Mouse (Mus musculus): ENCODE data around the gene Arl6ip1. TPM values are rescaled to one million over a fixed set of nuclear protein-coding genes. Genes with fewer than 3 reads are reported as not detected.
A peak's percentile ranks its signal among the peaks of the same experiment; 100 is the strongest.

Gene Arl6ip1
- polyA plus RNA-seq, 1 experiment from 2014 or later, result 483 TPM

- H3K9me3 ChIP-seq (replicated peaks; ENCODE audit: control insufficient read depth, low read length), result no peaks in the 10 kb centered on the region
- DNase-seq (ENCODE audit: low spot score) (no peak), ATAC-seq (replicated peaks; ENCODE audit: insufficient number of reproducible peaks, low FRiP score, low TSS enrichment, low read depth) (no peak)
- H3K27ac ChIP-seq (replicated peaks; ENCODE audit: low read depth, low read length), result no peak overlapping the region
- H3K27me3 ChIP-seq (ENCODE audit: control insufficient read depth, insufficient read depth, low read length), result no peaks in the 10 kb centered on the region
- H3K36me3 ChIP-seq (replicated peaks; ENCODE audit: control insufficient read depth, insufficient read depth, low read depth, low read length), result peaks cover 11% of the 10 kb centered on the region
- 63% methylated on average over 1 of the region's 1 CpGs for WGBS
- H3K4me3 ChIP-seq (ENCODE audit: low read depth, low read length), result no peak overlapping the region
- no peaks in the 10 kb centered on the region for H3K4me1 ChIP-seq (ENCODE audit: control insufficient read depth, insufficient read depth, low read length)
- H3K9ac ChIP-seq (replicated peaks; ENCODE audit: low read length), result no peak overlapping the region
- no peak overlapping the region for H3K4me2 ChIP-seq (ENCODE audit: low read depth, low read length)
Observed at GRCm38 (mm10) chr7:118120654-118121053, 8.8 kb downstream of the Arl6ip1 start.

GRCm38 (mm10) chr7:118119946-118120345, 9.5 kb downstream of the Arl6ip1 start:
- H3K4me3 ChIP-seq (ENCODE audit: low read depth, low read length), result no peak overlapping the region
- 82% methylated on average over 5 of the region's 5 CpGs for WGBS
- H3K27me3 ChIP-seq (ENCODE audit: control insufficient read depth, insufficient read depth, low read length), result no peaks in the 10 kb centered on the region
- H3K9me3 ChIP-seq (replicated peaks; ENCODE audit: control insufficient read depth, low read length), result no peaks in the 10 kb centered on the region
- DNase-seq (ENCODE audit: low spot score) (no peak), ATAC-seq (replicated peaks; ENCODE audit: insufficient number of reproducible peaks, low FRiP score, low TSS enrichment, low read depth) (no peak)
- H3K27ac ChIP-seq (replicated peaks; ENCODE audit: low read depth, low read length), result no peak overlapping the region
- no peak overlapping the region for H3K9ac ChIP-seq (replicated peaks; ENCODE audit: low read length)
- peaks cover 11% of the 10 kb centered on the region for H3K36me3 ChIP-seq (replicated peaks; ENCODE audit: control insufficient read depth, insufficient read depth, low read depth, low read length)
- no peak overlapping the region for H3K4me2 ChIP-seq (ENCODE audit: low read depth, low read length)
- H3K4me1 ChIP-seq (ENCODE audit: control insufficient read depth, insufficient read depth, low read length), result no peaks in the 10 kb centered on the region

GRCm38 (mm10) chr7:118119142-118119541, 10.3 kb downstream of the Arl6ip1 start:
- Histone ChIP-seq H3K36me3 (replicated peaks; ENCODE audit: control insufficient read depth, insufficient read depth, low read depth, low read length) (peaks cover 11% of the 10 kb centered on the region), H3K27me3 (ENCODE audit: control insufficient read depth, insufficient read depth, low read length) (no peaks in the 10 kb centered on the region), H3K9ac (replicated peaks; ENCODE audit: low read length) (no peak overlapping the region), H3K27ac (replicated peaks; ENCODE audit: low read depth, low read length) (no peak overlapping the region), H3K9me3 (replicated peaks; ENCODE audit: control insufficient read depth, low read length) (no peaks in the 10 kb centered on the region), H3K4me2 (ENCODE audit: low read depth, low read length) (no peak overlapping the region), H3K4me3 (ENCODE audit: low read depth, low read length) (no peak overlapping the region), H3K4me1 (ENCODE audit: control insufficient read depth, insufficient read depth, low read length) (no peaks in the 10 kb centered on the region)
- ATAC-seq (replicated peaks; ENCODE audit: insufficient number of reproducible peaks, low FRiP score, low TSS enrichment, low read depth) (no peak), DNase-seq (ENCODE audit: low spot score) (no peak)
- WGBS, result 76% methylated on average over 2 of the region's 2 CpGs

- H3K9ac ChIP-seq (replicated peaks; ENCODE audit: low read length), result no peak overlapping the region
- 84% methylated on average over 3 of the region's 3 CpGs for WGBS
- no peaks in the 10 kb centered on the region for H3K9me3 ChIP-seq (replicated peaks; ENCODE audit: control insufficient read depth, low read length)
- H3K27ac ChIP-seq (replicated peaks; ENCODE audit: low read depth, low read length), result no peak overlapping the region
- peaks cover 8% of the 10 kb centered on the region for H3K36me3 ChIP-seq (replicated peaks; ENCODE audit: control insufficient read depth, insufficient read depth, low read depth, low read length)
- no peaks in the 10 kb centered on the region for H3K4me1 ChIP-seq (ENCODE audit: control insufficient read depth, insufficient read depth, low read length)
- H3K27me3 ChIP-seq (ENCODE audit: control insufficient read depth, insufficient read depth, low read length), result no peaks in the 10 kb centered on the region
- no peak overlapping the region for H3K4me2 ChIP-seq (ENCODE audit: low read depth, low read length)
- ATAC-seq (replicated peaks; ENCODE audit: insufficient number of reproducible peaks, low FRiP score, low TSS enrichment, low read depth), result no peak
- no peak for DNase-seq (ENCODE audit: low spot score)
- no peak overlapping the region for H3K4me3 ChIP-seq (ENCODE audit: low read depth, low read length)
Observed at GRCm38 (mm10) chr7:118118426-118118825, 11.0 kb downstream of the Arl6ip1 start.

- Histone ChIP-seq H3K9me3 (replicated peaks; ENCODE audit: control insufficient read depth, low read length) (no peaks in the 10 kb centered on the region), H3K36me3 (replicated peaks; ENCODE audit: control insufficient read depth, insufficient read depth, low read depth, low read length) (peaks cover 11% of the 10 kb centered on the region), H3K4me3 (ENCODE audit: low read depth, low read length) (no peak overlapping the region), H3K27ac (replicated peaks; ENCODE audit: low read depth, low read length) (no peak overlapping the region), H3K4me2 (ENCODE audit: low read depth, low read length) (no peak overlapping the region), H3K27me3 (ENCODE audit: control insufficient read depth, insufficient read depth, low read length) (no peaks in the 10 kb centered on the region), H3K4me1 (ENCODE audit: control insufficient read depth, insufficient read depth, low read length) (no peaks in the 10 kb centered on the region), H3K9ac (replicated peaks; ENCODE audit: low read length) (no peak overlapping the region)
- no peak for ATAC-seq (replicated peaks; ENCODE audit: insufficient number of reproducible peaks, low FRiP score, low TSS enrichment, low read depth)
- WGBS, result 64% methylated on average over 4 of the region's 4 CpGs
- no peak for DNase-seq (ENCODE audit: low spot score)
Observed at GRCm38 (mm10) chr7:118117539-118118210, 11.8 kb downstream of the Arl6ip1 start.

- no peaks in the 10 kb centered on the region for H3K9me3 ChIP-seq (replicated peaks; ENCODE audit: control insufficient read depth, low read length)
- peak overlapping the region; percentile 89 for H3K4me3 ChIP-seq (ENCODE audit: low read depth, low read length)
- peak overlapping the region; percentile 60; the same call in 1 of the 2 replicates for H3K9ac ChIP-seq (replicated peaks; ENCODE audit: low read length)
- no peaks in the 10 kb centered on the region for H3K27me3 ChIP-seq (ENCODE audit: control insufficient read depth, insufficient read depth, low read length)
- no peaks in the 10 kb centered on the region for H3K4me1 ChIP-seq (ENCODE audit: control insufficient read depth, insufficient read depth, low read length)
- no peak overlapping the region for H3K27ac ChIP-seq (replicated peaks; ENCODE audit: low read depth, low read length)
- DNase-seq (ENCODE audit: low spot score) (no peak), ATAC-seq (replicated peaks; ENCODE audit: insufficient number of reproducible peaks, low FRiP score, low TSS enrichment, low read depth) (no peak)
- WGBS, result 24% methylated on average over 8 of the region's 8 CpGs
- peaks cover 8% of the 10 kb centered on the region for H3K36me3 ChIP-seq (replicated peaks; ENCODE audit: control insufficient read depth, insufficient read depth, low read depth, low read length)
- no peak overlapping the region; the same call in 1 of the 2 replicates for H3K4me2 ChIP-seq (ENCODE audit: low read depth, low read length)
Observed at GRCm38 (mm10) chr7:118116787-118117538, 12.5 kb downstream of the Arl6ip1 start.

GRCm38 (mm10) chr7:118115877-118116568, 13.4 kb downstream of the Arl6ip1 start, which contains the start of gene Rps15a:
Gene Rps15a (minus strand): TSS chr7:118116188.
- Histone ChIP-seq H3K4me2 (ENCODE audit: low read depth, low read length) (peak within 1 kb of the TSS; percentile 62), H3K27ac (replicated peaks; ENCODE audit: low read depth, low read length) (peak within 1 kb of the TSS; percentile 72), H3K9me3 (replicated peaks; ENCODE audit: control insufficient read depth, low read length) (no peaks in the 10 kb centered on the region), H3K36me3 (replicated peaks; ENCODE audit: control insufficient read depth, insufficient read depth, low read depth, low read length) (peaks cover 11% of the 10 kb centered on the region), H3K4me3 (ENCODE audit: low read depth, low read length) (peak within 1 kb of the TSS; percentile 89), H3K9ac (replicated peaks; ENCODE audit: low read length) (peak within 1 kb of the TSS; percentile 97), H3K4me1 (ENCODE audit: control insufficient read depth, insufficient read depth, low read length) (no peaks in the 10 kb centered on the region), H3K27me3 (ENCODE audit: control insufficient read depth, insufficient read depth, low read length) (no peaks in the 10 kb centered on the region)
- ATAC-seq (replicated peaks; ENCODE audit: insufficient number of reproducible peaks, low FRiP score, low TSS enrichment, low read depth) (peak; percentile 76), DNase-seq (ENCODE audit: low spot score) (peak; percentile 97)
- WGBS, result under 1% methylated on average over 40 of the region's 40 CpGs

Data from embryonic facial prominence, embryonic 11.5 days (tissue).